Mouse (Mus musculus) liver, adult (tissue): ENCODE measurements around the gene Clcn6.

Experiments
- GATA4 ChIP-seq: IDR thresholded peaks from 2 replicates; pipeline ENCODE4 v1.6.1; 2014; ENCODE audit warnings: mild to moderate bottlenecking, low read length; ENCODE audit not compliant: insufficient replicate concordance

Clcn6 gene

DNA sequence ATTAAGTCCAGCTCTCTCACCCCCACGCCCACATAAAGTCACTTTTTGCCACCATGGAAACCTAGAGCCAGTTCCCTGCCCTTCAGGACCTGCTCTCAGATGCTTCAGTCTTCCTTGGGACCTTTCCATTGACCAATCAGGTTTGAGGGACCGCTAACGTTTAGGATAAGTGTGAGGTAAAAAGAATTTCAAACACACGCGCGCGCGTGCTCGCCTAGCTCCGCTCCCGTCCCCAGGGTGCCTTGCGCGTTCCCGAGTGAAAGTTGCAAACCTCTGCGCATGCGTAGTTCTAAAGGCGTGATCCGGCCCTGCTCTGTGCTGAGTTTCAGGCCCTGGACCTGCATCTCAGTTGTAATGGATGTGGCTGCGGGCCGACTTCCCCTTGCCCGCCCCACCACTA is 36.6 kb upstream of the Clcn6 start:
- no peak for TF ChIP-seq GATA4

DNA sequence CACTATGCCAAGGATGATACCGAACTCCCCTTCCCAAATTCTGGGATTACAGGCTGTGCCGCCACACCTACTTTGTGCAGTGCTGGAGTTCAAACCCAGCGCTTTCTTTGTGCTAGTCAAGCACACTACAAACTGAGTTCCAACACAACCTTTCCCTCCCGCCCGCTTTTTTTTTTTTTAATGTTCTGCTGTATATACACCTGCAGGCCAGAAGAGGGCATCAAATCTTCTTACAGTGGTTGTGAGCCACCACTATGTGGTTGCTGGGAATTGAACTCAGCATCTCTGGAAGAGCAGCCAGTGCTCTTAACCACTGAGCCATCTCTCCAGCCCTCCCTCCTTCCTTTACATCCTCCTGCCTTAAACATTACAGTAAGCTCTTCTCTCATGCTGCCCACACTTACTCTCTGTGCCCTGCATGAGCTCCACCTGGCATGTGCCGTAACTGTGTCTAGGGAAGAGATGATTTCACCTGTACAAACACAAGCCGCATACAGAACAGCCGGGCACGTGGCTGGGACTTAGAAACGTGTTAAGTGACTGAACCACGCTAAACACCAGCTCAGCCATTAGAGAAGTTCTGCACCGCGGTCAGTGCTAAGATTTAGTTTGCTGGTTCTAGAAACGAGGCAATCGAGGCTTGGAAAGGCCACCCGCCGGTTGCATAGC is 36.0 kb upstream of the Clcn6 start:
- TF ChIP-seq GATA4, result no peak

DNA sequence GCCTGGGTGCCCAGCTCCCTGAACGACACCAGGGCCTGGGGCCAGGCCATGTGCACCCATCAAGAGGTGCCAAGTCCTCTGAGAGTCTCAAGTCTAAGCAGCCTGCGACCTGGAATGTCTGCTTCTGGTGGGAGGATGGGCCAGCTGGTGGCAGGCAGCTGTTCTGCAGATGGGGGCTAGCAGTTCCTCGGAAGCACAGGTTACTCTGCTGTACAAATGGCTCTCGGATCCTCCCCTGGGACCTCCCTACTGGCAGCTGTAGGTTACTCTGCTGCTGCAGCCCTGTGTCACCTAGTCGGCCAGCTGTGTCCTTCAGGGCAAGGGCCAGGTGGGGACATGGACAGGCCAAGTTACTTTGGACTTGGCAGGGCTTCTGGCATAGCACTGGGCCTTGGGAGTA is 32.9 kb upstream of the Clcn6 start:
- TF ChIP-seq GATA4, result no peak

DNA sequence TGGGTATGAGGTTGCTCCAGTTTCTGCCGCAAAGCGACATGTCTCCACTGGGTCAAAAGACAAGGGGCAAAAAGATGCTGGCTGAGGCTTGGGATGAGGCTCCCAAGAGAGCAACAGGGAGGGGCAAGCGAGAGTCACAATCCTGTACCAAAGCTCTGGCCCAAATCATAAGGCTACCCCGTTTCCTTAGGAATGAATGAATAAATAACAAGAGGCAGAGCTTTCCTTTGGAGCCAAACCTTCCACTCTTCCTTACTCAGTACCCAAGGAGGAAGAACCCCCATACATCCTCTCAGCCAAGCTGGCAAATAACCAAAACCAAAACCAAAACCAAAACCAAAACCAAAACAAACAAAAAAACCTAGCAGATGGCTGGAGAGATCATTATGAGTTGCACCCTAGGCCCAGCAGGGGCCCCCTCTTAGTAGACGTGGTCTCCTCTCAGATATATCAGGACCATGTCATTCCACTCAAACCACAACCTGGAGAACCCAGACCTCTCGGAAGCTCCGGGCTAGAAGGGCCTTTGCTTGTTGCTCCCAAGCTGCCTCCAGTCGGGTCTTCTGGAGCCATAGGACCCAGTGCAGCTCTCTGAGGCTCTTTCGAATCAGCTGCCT is 31.1 kb upstream of the Clcn6 start:
- no peak for TF ChIP-seq GATA4

DNA sequence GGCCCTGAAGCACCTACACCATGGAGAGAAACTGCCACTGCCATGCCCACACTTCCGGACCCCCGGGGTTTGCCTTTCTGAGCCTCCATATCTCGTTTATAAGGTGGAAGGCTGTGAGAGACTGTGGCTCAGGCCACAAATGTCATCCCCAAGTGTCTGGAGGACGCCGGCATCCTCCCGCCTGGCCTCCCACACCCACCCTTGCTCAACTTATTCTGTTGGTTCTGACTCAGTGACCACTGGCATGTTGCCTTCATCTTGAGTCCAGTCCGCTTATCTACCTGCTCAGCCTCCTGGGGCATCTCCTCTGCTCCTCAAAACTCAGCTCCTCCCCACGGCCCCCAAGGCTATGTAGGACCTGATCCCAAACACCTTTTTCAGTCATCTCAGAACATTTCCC is 28.7 kb upstream of the Clcn6 start:
- TF ChIP-seq GATA4, result no peak

DNA sequence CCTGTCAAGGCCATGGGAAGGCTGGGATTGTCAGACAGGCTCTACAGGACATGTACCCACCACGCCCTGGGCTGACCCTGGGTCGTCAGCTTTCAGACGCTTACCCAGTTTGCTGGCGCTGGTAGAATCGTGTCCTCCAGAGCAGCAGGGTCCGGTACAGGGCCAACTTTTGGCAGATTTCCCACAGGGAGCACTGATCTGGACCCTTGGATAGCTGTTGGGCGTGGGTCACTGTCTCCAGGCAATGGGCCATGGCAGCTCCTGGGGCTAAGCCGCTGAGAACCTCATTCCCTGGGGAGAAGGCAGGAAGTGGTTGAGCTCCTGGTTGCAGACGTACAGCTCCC is 27.8 kb upstream of the Clcn6 start:
- TF ChIP-seq GATA4, result no peak

DNA sequence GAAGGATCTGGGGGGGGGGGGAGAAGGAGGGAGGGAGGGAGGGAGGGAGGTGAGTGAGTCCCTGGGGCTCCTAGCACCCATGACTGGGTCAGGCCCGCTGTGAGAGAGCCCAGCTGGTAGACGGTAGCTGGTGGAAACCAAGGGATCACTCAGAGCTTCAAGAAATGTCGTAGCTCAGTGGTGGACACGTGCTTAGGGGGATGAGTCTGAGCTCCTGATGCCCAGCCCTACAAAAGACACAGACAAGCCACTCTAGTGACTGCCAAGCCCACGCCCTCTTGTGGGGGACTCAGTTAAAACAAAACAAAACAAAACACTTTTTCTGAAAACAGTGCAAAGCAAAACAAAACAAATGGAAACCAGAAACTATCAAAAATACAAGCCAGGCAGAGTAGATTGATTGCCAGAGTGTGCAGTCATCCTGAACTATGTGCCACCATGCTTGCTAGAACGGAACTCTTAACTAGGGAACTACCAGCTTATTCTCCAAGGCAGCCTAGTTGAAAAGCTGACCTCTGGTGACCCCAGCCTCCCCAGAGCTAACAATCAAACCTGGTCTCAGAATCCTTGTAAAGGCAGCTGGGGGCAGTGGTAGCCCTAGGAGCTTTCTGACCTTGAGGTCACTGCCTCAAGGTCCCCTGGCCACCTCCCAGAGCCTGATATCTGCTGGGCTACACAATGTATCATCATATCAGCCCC is 27.2 kb upstream of the Clcn6 start:
- no peak for TF ChIP-seq GATA4

DNA sequence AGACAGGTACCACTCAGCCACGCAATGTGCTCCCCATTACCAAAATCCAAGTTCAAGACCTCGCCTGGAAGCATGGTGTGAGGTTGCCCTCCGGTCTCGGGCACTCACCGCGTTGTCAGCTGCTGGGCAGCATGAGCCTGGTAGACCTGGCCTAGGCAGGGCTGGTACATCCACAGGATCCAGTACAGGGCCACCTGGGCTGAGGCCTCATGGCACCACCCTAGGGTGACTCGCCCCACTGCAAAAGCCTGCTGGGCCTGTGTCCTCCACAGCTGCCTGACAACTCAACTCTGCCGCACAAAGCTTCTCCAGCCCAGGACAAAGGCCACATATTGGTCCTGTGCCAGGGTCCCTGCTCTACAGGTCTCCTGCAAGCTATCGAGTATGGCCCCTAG is 22.5 kb upstream of the Clcn6 start:
- TF ChIP-seq GATA4, result no peak

DNA sequence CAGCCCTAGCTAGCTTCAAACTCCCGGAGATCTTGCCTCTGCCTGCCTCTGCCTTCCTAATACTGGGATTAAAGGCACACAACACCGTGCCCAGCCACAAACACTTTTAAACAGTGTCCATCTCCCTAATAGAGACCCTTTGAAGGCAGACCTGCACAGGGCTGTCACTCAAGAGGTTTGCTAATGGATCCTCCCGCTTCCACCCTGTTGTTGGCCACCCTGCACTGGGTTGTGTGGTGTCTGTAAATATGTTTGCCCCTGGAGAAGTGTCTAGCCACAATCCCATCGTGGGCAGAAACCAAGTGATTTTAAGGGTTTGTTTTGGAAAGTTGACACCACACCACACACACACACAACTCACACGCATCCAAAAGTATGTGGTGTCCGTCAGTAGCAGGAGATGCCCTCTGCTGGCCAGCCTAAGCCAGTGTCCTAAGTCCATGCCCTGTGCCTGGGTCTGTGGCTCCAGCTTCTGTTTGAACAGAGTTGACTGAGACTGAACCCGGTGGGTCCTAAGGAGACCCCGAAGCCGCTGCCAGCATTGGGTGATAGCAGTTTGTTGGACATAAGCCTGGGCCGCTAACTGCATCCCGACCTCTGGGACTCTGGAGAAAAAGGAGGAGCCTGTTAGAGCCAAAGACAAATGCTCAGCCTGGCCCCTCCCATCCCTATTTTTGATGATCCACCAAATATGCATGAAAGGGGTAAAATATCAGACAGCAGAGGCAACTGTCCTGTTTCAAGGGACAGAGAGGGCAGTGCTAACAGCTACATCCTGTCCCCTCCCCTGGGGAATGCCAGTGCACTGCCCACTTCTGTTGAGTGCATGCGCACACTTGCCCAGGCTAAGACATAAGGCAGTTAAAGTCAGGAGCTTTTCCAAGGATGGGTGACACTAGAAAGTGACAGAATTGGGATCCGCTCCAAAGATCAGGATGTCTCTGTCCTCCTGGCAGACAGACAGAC is 21.8 kb upstream of the Clcn6 start:
- TF ChIP-seq GATA4, result no peak

DNA sequence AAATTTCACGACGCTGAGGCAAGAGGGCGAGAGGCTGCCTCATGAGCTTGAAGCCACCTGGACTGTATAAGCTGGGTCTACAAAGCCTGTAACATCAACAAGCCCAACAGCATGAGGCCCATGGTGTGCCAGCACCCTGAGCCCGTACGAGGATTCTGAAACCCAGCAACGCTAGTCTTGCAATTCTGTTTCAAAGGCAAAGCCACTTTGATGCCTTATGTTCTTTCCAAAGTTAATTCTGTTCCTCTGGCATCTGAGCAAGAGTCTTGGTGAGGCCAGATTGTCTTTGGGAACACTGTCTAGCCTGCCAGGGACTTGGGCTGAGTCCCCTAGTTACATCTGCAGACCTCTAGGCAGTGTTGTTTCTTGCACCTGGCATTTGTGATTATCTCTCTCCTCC is 20.4 kb upstream of the Clcn6 start:
- no peak for TF ChIP-seq GATA4

DNA sequence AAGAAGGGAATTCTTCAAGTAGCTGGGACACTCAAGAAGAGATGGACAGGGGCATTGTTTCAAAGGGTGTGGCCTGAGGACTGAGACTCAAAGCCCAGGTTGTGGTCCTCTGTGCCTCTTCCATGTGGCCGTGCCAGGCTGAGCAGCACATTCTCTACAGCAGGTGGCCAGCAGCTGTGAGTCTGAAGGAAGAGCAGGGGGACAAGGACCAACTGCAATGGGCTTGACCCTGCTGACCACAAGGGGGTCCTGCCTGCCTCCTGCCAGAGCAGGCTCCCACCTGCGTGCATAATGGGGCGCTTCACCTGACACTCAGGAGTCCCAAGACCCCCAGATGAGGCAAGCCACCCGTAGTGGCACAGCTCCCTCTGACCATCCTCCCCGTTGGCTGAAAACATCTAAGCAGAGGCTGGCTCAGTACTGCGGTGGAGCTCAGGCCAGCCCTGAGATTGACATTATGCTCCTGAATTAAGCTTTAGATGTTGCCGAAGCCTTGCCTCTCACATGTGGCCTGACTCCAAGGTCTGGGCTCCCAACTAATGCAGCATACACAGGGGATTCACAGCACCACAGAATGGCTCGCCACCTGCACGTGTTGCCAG is 19.7 kb upstream of the Clcn6 start:
- no peak for TF ChIP-seq GATA4

DNA sequence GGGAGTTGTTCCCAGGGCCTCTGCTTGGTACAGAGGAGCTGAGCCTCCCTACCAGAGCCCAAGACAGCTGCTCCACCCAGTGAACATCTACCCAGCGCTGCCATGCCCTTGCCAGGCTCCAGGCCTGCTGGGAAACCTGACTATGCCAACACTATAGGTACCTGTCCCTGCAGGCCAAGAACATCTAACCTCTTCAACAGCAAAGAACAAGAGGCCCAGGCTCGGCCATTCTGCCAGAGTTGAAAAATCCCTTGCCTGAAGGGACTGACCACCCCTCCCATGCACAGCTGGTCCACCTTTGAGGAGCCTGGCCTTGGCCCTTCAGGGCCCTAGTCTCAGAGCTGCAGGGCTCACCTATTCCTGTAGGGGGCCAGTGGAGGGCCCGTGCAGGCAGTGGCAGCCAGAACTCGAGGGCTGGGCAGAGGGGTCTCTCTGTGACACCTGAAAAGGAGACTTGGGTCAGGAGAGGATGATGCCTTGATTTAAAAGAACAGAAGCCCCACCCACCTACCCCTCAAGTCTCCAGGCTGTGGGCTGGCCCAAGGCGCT is 19.1 kb upstream of the Clcn6 start:
- no peak for TF ChIP-seq GATA4

DNA sequence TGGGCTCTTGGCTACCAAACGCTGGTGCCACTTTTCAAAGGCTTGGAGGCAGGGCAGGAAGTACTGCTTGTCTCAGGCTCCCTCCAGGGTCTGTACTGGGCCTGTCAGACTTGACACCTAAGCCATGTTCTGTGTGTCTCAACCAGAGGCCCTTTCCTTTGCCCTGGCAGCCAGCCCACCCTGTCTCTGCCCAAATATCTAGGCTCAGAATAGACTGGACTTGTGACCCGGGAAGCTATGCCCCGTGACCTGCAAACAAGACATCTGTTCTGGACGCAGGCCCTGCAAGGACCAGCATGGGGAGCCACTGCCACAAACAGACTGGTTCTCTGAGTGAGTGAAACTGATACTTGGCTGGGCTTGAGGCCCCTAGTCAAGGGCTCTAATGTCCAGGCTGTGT is 18.2 kb upstream of the Clcn6 start:
- no peak for TF ChIP-seq GATA4

DNA sequence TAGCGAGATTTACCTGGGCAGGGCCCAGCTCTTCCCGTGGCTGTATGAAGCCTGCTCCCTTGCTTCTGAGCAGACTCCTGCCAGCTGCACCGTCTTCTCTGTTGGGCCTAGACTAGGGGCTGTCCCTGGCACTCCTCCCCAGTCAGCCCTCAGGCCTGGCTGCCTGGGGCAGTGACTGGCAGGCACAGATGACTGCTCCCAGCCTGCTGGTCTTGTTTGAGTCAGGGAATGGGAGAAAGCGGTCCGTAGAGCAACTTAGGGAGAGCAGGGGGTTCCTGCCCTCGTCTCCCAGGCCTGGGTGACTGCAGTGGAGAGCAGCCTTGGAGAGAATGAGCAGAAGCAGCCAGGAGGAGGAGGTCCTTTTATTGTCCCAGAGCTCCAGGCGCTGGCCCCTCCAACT is 17.6 kb upstream of the Clcn6 start:
- TF ChIP-seq GATA4, result no peak
